Mouse (Mus musculus) kidney, embryonic 15.5 days (tissue): ENCODE results near the gene Rassf1. TPM values are rescaled to one million over a fixed set of nuclear protein-coding genes. Genes with fewer than 3 reads are reported as not detected.

Experiments used
- ATAC-seq: fragments of 200-750 bp; cut with Nextera tagmentation; replicated peaks from 2 replicates; pipeline ENCODE4 v1.8.0; 2017; ENCODE audit warnings: moderate TSS enrichment; ENCODE audit not compliant: low FRiP score
- H3K27ac ChIP-seq: fragments of 300-500 bp; sonication (generic); 2 replicates; pipeline ENCODE4 v1.5.1; 2015; ENCODE audit warnings: mild to moderate bottlenecking, inconsistent platforms
- H3K27me3 ChIP-seq: fragments of 300-500 bp; sonication (generic); 2 replicates; pipeline ENCODE4 v1.6.1; 2015; ENCODE audit warnings: inconsistent platforms
- H3K36me3 ChIP-seq: fragments of 300-500 bp; sonication (generic); 2 replicates; pipeline ENCODE4 v1.6.1; 2015; ENCODE audit warnings: inconsistent platforms
- H3K4me1 ChIP-seq: fragments of 300-500 bp; sonication (generic); 2 replicates; pipeline ENCODE4 v1.6.1; 2015; ENCODE audit warnings: inconsistent platforms
- H3K4me2 ChIP-seq: fragments of 300-500 bp; sonication (generic); 2 replicates; pipeline ENCODE4 v1.6.1; 2015; ENCODE audit warnings: moderate library complexity, mild to moderate bottlenecking, inconsistent platforms
- H3K4me3 ChIP-seq: fragments of 300-500 bp; sonication (generic); replicated peaks from 2 replicates; pipeline ENCODE4 v1.5.1; 2015; ENCODE audit warnings: mild to moderate bottlenecking, inconsistent platforms
- H3K9ac ChIP-seq: fragments of 300-500 bp; sonication (generic); 2 replicates; pipeline ENCODE4 v1.6.1; 2015; ENCODE audit warnings: mild to moderate bottlenecking, inconsistent platforms
- H3K9me3 ChIP-seq: fragments of 300-500 bp; sonication (generic); replicated peaks from 2 replicates; pipeline ENCODE4 v1.6.1; 2016; ENCODE audit warnings: inconsistent platforms
- WGBS: fragments of 180-500 bp; shearing (Covaris S2); methylation state at CpG from one replicate; pipeline ENCODE4 v1.1.7; 2015; ENCODE audit warnings: mixed read lengths; 5-methylcytosine and 5-hydroxymethylcytosine counted together
- polyA plus RNA-seq: library from polyadenylated mRNA; unstranded; fragments of >200 nt; fragmentation: Nextera tagmentation; extraction: Ambion mirVana; gene quantifications from 2 replicates; pipeline ENCODE4 v1.2.1, GENCODE M21; 2015

The Rassf1 gene
- 61.7 and 63.4 TPM in 2 replicates for polyA plus RNA-seq

DNA sequence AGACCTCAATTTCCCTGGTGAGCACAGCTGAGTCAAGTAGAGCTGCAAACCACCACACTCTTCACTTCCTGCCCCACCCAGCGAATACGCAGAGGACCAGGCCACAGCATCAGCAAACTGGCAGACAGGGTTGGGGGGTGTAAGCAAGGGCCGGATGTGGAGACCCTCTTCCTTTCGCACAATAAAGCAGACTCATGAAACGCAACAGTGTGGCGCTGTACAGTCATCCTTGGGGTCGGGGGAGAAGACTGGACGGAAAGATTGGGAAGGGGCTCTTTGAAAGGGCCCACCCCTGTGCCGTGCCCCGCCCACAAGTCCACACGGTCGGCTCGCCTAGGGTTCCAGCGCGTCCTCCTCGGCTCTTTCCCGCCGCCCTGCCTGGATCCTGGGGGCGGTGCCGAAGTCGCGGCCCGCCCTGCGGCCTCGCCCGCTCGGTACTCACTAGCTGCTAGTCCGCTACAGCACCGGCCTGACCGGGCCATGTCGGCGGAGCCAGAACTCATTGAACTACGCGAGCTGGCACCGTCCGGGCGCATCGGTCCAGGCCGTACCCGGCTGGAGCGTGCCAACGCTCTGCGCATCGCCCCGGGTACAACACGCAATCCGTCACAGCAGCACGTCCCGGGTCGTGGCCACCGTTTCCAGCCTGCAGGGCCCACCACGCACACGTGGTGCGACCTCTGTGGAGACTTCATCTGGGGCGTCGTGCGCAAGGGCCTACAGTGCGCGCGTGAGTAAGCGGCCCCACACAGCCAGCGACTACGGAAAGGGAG lies at the start of gene Rassf1:
Rassf1 (plus strand) TSS at position 439 of the 773 bp plus-strand sequence.
- H3K36me3 ChIP-seq: no peaks in the 10 kb centered on the region; the same call in 1 of the 2 replicates
- no peaks in the 10 kb centered on the region; the same call in 1 of the 2 replicates for H3K27me3 ChIP-seq
- H3K4me3 ChIP-seq: peak within 1 kb of the TSS; percentile 79
- H3K9me3 ChIP-seq: no peaks in the 10 kb centered on the region
- ATAC-seq: peak; percentile 37
- H3K4me1 ChIP-seq: peaks cover 70% of the 10 kb centered on the region
- H3K4me2 ChIP-seq: peak within 1 kb of the TSS; percentile 70
- WGBS: 1% methylated on average over 63 of the region's 63 CpGs
- H3K27ac ChIP-seq: peak within 1 kb of the TSS; percentile 99
- H3K9ac ChIP-seq: peak within 1 kb of the TSS; percentile 52

DNA sequence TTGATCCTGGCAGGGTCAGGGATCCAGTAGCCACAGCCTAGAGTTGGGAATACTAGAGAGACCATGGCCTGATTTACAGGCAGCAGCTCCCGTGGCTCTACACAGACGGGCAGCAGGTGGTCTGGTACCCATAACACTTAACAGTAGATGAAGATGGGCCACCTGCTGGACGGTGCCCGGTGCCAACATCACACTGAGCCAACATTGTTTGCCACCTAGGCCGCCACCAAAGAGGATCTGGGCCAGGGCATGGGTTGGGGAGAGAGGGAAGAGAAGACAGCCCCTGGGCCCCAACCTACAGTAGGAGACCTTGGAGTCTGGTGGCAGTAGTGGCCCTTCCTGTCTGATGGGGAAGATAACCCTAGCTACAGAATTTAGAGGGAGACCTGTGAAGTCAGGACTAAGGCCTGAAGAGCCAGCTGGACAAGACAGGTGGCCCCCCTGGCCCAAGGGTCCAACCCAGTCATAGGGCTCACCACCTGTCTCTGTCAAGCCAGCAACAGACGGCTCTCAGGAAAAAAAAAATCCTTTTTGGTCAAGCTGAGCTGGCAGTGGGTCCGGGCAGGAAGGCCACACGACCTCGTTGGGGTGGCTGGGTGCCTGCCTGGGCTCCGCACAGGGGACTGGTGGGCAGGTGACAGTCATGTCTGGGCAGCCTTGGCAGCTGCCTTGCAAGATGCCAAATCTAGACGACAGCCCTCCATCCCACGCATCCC lies 49.1 kb upstream of the Rassf1 start:
- Histone ChIP-seq H3K36me3 (no peaks in the 10 kb centered on the region), H3K4me2 (no peak overlapping the region), H3K9me3 (no peaks in the 10 kb centered on the region), H3K9ac (no peak overlapping the region), H3K27ac (no peak overlapping the region), H3K4me3 (no peak overlapping the region), H3K27me3 (peaks cover 6% of the 10 kb centered on the region; the same call in 1 of the 2 replicates), H3K4me1 (peaks cover 7% of the 10 kb centered on the region)
- no peak for ATAC-seq
- WGBS: 79% methylated on average over 12 of the region's 12 CpGs

DNA sequence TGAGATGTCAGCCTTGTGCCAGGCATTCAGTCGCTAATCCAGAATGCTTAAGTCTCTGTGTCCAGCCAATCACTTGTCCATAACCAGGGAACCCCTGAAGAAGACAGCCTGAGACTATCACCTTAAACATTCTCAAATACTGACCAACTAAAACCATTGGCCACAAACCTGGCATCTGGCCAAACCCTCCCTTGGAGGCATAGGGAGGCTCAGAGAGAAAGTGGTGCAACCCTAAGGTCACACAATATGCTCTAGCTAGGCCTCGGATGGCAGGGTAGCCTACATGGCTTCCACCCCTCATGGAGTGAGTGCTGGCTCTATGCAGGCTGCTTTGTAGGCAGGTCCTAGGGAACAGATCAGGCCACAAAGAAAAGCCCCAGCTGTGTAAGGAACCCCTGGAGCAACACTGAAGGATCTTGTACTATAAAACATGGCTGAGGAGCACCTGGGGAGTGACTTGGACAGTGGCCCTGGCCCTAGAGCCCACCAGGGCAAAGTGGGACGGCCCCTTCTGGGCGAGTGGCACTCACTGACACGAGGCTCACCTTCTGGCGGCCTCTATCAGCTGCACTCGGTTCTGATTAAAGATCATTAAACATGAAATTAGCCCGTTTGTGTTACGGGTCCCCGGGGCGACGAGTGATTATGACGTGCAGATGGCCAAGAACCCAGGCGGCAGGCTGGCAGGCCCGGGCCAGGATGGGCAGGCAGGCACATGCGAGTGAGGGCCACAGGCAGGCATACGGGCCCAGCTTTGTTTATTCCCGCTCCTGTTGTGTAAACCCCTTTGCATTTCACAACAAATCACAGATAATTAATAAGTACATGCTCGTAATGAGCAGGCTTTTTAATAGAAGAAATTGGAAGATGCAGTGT lies 46.5 kb upstream of the Rassf1 start:
- Histone ChIP-seq H3K9me3 (no peaks in the 10 kb centered on the region), H3K27ac (no peak overlapping the region), H3K27me3 (peaks cover 6% of the 10 kb centered on the region; the same call in 1 of the 2 replicates), H3K4me3 (no peak overlapping the region), H3K9ac (no peak overlapping the region), H3K4me2 (no peak overlapping the region), H3K4me1 (peaks cover 26% of the 10 kb centered on the region), H3K36me3 (no peaks in the 10 kb centered on the region)
- 81% methylated on average over 19 of the region's 19 CpGs for WGBS
- no peak for ATAC-seq

DNA sequence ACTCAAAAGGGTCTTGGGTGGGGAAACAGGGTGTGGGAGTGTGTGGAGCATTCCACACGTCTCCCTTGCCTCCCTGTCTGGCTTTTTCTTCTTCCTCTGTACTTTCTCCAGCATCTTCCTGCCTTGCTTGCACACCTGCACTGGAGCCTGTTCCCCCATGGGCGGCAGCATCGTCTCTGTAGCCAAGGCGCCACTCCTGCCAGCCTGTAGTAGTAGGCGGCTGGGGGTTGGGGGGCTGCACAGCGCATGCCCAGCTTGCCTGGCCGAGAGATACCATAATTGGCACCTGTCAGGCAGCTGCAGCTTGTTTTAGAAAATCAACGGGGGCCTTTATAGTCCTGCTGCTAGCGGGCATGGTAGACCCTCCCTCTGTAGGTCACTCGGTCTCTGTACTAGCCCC lies 43.1 kb upstream of the Rassf1 start:
- no peak overlapping the region for H3K27ac ChIP-seq
- H3K4me2 ChIP-seq: no peak overlapping the region
- H3K4me1 ChIP-seq: peaks cover 59% of the 10 kb centered on the region
- no peaks in the 10 kb centered on the region for H3K36me3 ChIP-seq
- 48% methylated on average over 10 of the region's 10 CpGs for WGBS
- peaks cover 7% of the 10 kb centered on the region; the same call in 1 of the 2 replicates for H3K27me3 ChIP-seq
- ATAC-seq: no peak
- no peak overlapping the region for H3K9ac ChIP-seq
- no peaks in the 10 kb centered on the region for H3K9me3 ChIP-seq
- H3K4me3 ChIP-seq: no peak overlapping the region

DNA sequence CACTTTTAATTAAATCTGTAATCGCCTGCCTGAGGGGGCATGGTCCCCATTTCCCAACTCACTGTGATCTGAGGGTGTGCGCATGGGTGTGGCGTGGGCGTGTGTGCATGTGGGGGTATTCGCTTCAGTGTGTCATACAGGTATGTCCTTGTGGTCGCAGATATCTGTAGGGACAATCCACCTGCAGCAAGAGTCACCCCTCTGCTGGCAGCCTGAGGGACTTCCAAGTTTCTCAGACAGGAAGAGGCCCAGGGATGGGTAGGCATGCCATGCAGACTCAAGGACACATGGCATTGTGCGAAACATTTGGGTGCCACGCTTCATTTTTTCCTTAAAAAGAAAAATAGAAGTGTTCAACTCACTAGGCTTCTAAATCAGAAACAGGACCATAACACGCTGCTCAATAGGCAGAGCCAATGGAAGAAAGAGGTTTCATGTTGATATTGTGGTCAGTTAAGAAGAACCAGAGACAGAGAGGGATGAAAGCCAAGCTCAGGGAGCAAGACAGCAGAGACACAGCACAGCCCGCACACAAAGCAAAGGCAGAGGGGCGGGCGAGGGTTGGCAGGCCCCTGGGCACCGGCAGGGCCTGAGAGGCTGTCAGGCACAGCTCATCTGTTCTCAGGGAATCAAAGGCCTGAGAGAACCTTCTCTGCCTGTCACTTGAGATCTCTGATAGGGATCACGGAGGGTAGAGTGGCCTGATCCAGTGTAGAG lies 40.8 kb upstream of the Rassf1 start:
- Histone ChIP-seq H3K27me3 (peaks cover 6% of the 10 kb centered on the region; the same call in 1 of the 2 replicates), H3K27ac (peak overlapping the region; percentile 56; the same call in 1 of the 2 replicates), H3K9ac (no peak overlapping the region), H3K4me3 (no peak overlapping the region), H3K4me1 (peaks cover 61% of the 10 kb centered on the region), H3K4me2 (no peak overlapping the region), H3K36me3 (no peaks in the 10 kb centered on the region), H3K9me3 (no peaks in the 10 kb centered on the region)
- no peak for ATAC-seq
- WGBS: 80% methylated on average over 14 of the region's 14 CpGs

DNA sequence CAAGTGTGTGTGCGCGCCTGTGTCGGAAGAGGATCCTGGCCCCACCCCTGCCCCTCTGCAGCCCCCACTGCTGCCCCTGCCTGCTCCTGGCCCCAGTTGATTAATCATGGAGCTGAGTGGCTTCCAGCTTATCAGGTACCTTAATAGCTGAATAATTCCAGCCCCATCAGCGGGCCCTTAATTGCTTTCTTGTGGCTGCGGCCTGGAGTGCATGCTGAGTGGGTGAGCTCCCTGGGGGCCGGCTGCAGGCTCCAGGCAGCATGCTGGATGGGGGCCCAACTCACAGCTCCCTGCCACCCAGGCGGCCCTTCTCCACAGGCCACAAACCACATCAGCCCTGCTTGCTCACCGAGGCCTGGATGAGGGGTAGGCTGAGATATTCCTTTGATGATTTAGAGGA lies 39.9 kb upstream of the Rassf1 start:
- Histone ChIP-seq H3K4me1 (peaks cover 61% of the 10 kb centered on the region), H3K9me3 (no peaks in the 10 kb centered on the region), H3K27me3 (peaks cover 6% of the 10 kb centered on the region; the same call in 1 of the 2 replicates), H3K4me2 (no peak overlapping the region), H3K27ac (peak overlapping the region; percentile 56), H3K9ac (no peak overlapping the region), H3K4me3 (no peak overlapping the region), H3K36me3 (no peaks in the 10 kb centered on the region)
- 42% methylated on average over 8 of the region's 8 CpGs for WGBS
- peak; percentile 46; the same call in 1 of the 2 replicates for ATAC-seq

DNA sequence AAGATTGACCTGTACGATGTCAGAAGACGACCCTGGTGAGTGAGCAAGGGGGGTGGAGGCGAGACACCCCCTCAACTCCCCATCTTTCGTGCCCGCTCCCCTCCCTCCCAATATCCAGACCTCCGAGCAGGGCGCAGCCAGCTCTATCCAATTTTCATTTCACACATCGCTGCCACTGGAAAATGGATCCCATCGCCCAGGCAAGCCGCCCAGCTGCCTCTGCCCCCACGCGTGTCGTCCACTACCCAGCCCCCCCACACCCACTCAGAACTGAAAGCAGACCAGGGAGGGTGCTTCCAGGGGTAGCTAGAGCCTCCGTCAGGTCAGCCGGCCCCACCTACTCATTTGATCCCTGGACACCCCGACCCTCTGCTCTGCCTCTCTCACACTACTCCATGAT lies 39.0 kb upstream of the Rassf1 start:
- 37% methylated on average over 16 of the region's 16 CpGs for WGBS
- H3K27ac ChIP-seq: peak overlapping the region; percentile 56; the same call in 1 of the 2 replicates
- no peaks in the 10 kb centered on the region for H3K9me3 ChIP-seq
- no peak overlapping the region for H3K4me3 ChIP-seq
- H3K4me1 ChIP-seq: peaks cover 59% of the 10 kb centered on the region
- H3K9ac ChIP-seq: no peak overlapping the region
- peaks cover 6% of the 10 kb centered on the region; the same call in 1 of the 2 replicates for H3K27me3 ChIP-seq
- H3K36me3 ChIP-seq: no peaks in the 10 kb centered on the region
- no peak for ATAC-seq
- H3K4me2 ChIP-seq: peak overlapping the region; percentile 16; the same call in 1 of the 2 replicates

DNA sequence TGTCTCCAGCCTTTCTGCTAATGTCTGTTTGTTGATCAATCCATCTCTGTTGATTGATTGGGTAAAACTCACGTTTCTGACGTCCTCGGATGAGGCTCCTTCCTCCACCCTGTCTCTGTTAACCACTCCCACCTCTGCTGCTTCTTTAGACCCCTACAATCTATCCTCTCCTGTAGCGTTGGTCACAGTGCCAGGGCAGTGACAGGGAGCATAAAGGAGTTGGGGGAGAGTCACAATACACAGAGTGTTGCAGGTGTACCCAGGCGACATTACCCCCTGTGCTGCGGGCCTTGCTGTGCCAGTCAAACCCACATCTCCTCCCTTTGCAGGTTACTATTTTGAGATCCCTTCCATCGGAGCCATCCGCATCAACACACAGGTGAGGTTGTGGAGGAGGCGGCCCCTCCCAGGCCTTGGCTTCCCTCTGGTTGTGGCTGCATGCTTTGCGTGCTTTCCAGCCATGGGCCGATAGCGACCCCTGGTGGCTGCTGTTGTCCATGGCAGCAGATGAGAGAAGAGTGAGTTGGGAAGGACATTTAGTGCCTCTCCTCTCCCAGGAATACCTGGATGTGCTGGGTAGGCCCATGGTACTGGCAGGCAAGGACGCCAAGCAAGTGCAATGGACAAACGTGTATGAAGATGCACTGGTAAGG lies 36.9 kb upstream of the Rassf1 start:
- Histone ChIP-seq H3K9me3 (no peaks in the 10 kb centered on the region), H3K4me3 (no peak overlapping the region), H3K4me2 (no peak overlapping the region), H3K27me3 (peaks cover 6% of the 10 kb centered on the region; the same call in 1 of the 2 replicates), H3K27ac (no peak overlapping the region), H3K36me3 (no peaks in the 10 kb centered on the region), H3K9ac (no peak overlapping the region), H3K4me1 (peaks cover 44% of the 10 kb centered on the region)
- no peak; the same call in 1 of the 2 replicates for ATAC-seq
- WGBS: 23% methylated on average over 14 of the region's 14 CpGs

DNA sequence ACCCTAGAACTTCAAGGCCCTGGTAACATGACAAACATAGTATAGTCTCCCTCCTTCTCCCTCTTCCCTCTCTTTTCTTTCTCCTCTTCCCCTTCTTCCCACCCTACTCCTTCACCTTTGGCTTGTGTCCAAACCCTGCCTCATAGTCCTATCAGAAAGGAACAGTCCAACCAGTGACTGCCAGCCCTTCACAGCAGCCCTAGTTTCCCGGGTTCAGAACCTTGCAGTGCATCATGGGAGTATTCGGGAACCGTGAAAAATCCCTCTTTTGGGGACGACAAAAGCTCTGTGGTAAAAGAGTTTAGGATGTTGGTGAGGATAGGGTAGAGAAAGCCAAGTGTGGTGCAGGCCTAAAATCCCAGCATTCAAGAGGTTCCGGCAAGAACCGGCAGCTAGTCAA lies 31.0 kb upstream of the Rassf1 start:
- no peak overlapping the region for H3K27ac ChIP-seq
- H3K4me1 ChIP-seq: peaks cover 15% of the 10 kb centered on the region
- H3K4me3 ChIP-seq: no peak overlapping the region
- H3K4me2 ChIP-seq: no peak overlapping the region
- ATAC-seq: no peak
- WGBS: 67% methylated on average over 6 of the region's 6 CpGs
- H3K36me3 ChIP-seq: no peaks in the 10 kb centered on the region
- no peaks in the 10 kb centered on the region for H3K9me3 ChIP-seq
- H3K27me3 ChIP-seq: peaks cover 7% of the 10 kb centered on the region
- no peak overlapping the region for H3K9ac ChIP-seq

DNA sequence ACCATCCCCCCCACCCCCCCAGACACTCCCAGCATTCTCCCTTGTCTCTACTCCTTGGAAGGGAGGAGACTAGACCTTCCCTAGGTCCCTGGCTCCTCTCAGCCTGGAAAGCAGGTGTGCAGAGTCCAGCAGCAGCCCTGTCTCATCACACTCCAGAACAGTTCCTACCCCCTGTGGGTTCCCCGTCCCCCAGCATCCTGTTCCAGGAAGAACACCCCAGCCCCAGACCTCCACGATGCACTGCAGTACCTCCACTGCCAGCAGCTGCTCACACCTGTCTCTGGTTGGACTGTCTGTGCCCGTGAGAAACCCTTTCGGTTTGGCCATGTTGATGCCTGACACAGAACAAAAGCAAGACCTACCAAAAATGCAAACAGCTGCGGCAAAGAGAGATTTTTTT lies 30.2 kb upstream of the Rassf1 start:
- Histone ChIP-seq H3K27ac (no peak overlapping the region), H3K36me3 (no peaks in the 10 kb centered on the region), H3K4me2 (no peak overlapping the region), H3K9ac (no peak overlapping the region), H3K27me3 (peaks cover 16% of the 10 kb centered on the region), H3K4me1 (peaks cover 19% of the 10 kb centered on the region), H3K9me3 (no peaks in the 10 kb centered on the region), H3K4me3 (no peak overlapping the region)
- 57% methylated on average over 5 of the region's 5 CpGs for WGBS
- no peak for ATAC-seq
